Comparison of ENCODE assay signal across 10 mouse cellular contexts in genomic region chr8:123482627-123483026, GRCm38 (mm10). TPM values are rescaled to one million over a fixed set of nuclear protein-coding genes. Genes with fewer than 3 reads are reported as not detected.
DNase-seq lines count a peak whose midpoint lies in the region; ATAC-seq and TF ChIP-seq lines count a peak whose summit lies in the region.
"Had no signal": no experiment of that assay in that cellular context is flagged by ENCODE, and none has a peak within 500 bp of the region (broad histone marks: within the 10 kb centered on the region; RNA-seq: fewer than 3 reads in every experiment).

No protein-coding gene starts in this region.

- no peaks in the 10 kb centered on the region for H3K9me3 ChIP-seq in heart, embryonic 11.5 days (replicated peaks; ENCODE audit: control insufficient read depth, low read length)
- no peaks in the 10 kb centered on the region for H3K9me3 ChIP-seq in midbrain, embryonic 15.5 days

- no peak overlapping the region for H3K4me3 ChIP-seq in heart, adult 2 months
- no peak overlapping the region for H3K4me3 ChIP-seq in heart, embryonic 11.5 days (ENCODE audit: low read depth, low read length)
- no peak overlapping the region for H3K4me3 ChIP-seq in thymus, adult 2 months (ENCODE audit: control insufficient read depth, insufficient read depth, low read length)
- H3K4me3 ChIP-seq in midbrain, embryonic 15.5 days = no peak overlapping the region
- H3K4me3 ChIP-seq: myocyte had no signal

- TF ChIP-seq EP300 in heart, adult 2 months (IDR thresholded peaks at IDR 0.05; ENCODE audit: insufficient read depth, low read depth, low read length) = no peak

- no peak overlapping the region for H3K4me2 ChIP-seq in heart, embryonic 11.5 days
- no peak overlapping the region for H3K4me2 ChIP-seq in midbrain, embryonic 15.5 days

- no peak for TF ChIP-seq POLR2A in heart, adult 2 months (IDR thresholded peaks at IDR 0.05; ENCODE audit: insufficient read depth, low read depth, low read length)
- no peak for TF ChIP-seq POLR2A in thymus, adult 2 months (IDR thresholded peaks at IDR 0.05; ENCODE audit: control insufficient read depth, extremely low read depth, insufficient read depth, low read length, poor library complexity)
- no peak for TF ChIP-seq POLR2A in brain, embryonic 14.5 days (IDR thresholded peaks at IDR 0.05; ENCODE audit: borderline replicate concordance, extremely low read depth, insufficient read depth, insufficient read length, poor library complexity, severe bottlenecking)

- H3K36me3 ChIP-seq in heart, adult 2 months (ENCODE audit: control insufficient read depth, insufficient read depth, low read length) = no peaks in the 10 kb centered on the region
- H3K36me3 ChIP-seq in heart, embryonic 11.5 days (ENCODE audit: control insufficient read depth, insufficient read depth, low read length) = peaks cover 31% of the 10 kb centered on the region
- peaks cover 25% of the 10 kb centered on the region for H3K36me3 ChIP-seq in thymus, adult 2 months (ENCODE audit: control insufficient read depth, insufficient read depth, low read length)
- H3K36me3 ChIP-seq in midbrain, embryonic 15.5 days (replicated peaks) = peaks cover 40% of the 10 kb centered on the region

- no peak overlapping the region for H3K9ac ChIP-seq in heart, adult 2 months (ENCODE audit: low read depth, low read length)
- H3K9ac ChIP-seq in heart, embryonic 11.5 days (ENCODE audit: low read depth, low read length) = no peak overlapping the region
- H3K9ac ChIP-seq in midbrain, embryonic 15.5 days = no peak overlapping the region

- 94% methylated on average over 7 of the region's 7 CpGs for WGBS in heart, adult 2 months
- WGBS in heart, embryonic 11.5 days (ENCODE audit: insufficient replicate concordance) = 88% methylated on average over 7 of the region's 7 CpGs
- 96% methylated on average over 7 of the region's 7 CpGs for WGBS in thymus, adult 2 months
- 88% methylated on average over 7 of the region's 7 CpGs for WGBS in midbrain, embryonic 15.5 days

- H3K79me2 ChIP-seq in heart, adult 2 months (replicated peaks; ENCODE audit: control insufficient read depth, insufficient read depth, low read length) = no peaks in the 10 kb centered on the region

- intact Hi-C loops in heart, adult 2 months (cut with DNase I) = loop anchor here (10.0 kb wide), 1 partner anchor 258 kb away; the partner anchor contains the start of gene Cdk10

- peaks cover 7% of the 10 kb centered on the region for H3K4me1 ChIP-seq in heart, adult 2 months (ENCODE audit: control insufficient read depth, insufficient read depth, low read length)
- peaks cover 9% of the 10 kb centered on the region for H3K4me1 ChIP-seq in heart, embryonic 11.5 days (ENCODE audit: control insufficient read depth, insufficient read depth, low read length)
- peaks cover 8% of the 10 kb centered on the region for H3K4me1 ChIP-seq in thymus, adult 2 months (replicated peaks; ENCODE audit: control insufficient read depth, insufficient read depth, low read length)
- H3K4me1 ChIP-seq in midbrain, embryonic 15.5 days = peaks cover 11% of the 10 kb centered on the region

- H3K27me3 ChIP-seq in heart, adult 2 months (ENCODE audit: control insufficient read depth, insufficient read depth, low read length) = no peaks in the 10 kb centered on the region
- H3K27me3 ChIP-seq in heart, embryonic 11.5 days (ENCODE audit: control insufficient read depth, insufficient read depth, low read length) = no peaks in the 10 kb centered on the region
- no peaks in the 10 kb centered on the region for H3K27me3 ChIP-seq in thymus, adult 2 months (ENCODE audit: control insufficient read depth, insufficient read depth, low read length)
- no peaks in the 10 kb centered on the region for H3K27me3 ChIP-seq in midbrain, embryonic 15.5 days (replicated peaks)

- no peak for ATAC-seq in heart, embryonic 11.5 days (replicated peaks; ENCODE audit: insufficient number of reproducible peaks, low FRiP score, low TSS enrichment)
- no peak for ATAC-seq in midbrain, embryonic 15.5 days (replicated peaks)

- peak; percentile 51 for TF ChIP-seq CTCF in heart, adult 2 months (IDR thresholded peaks at IDR 0.05)
- no peak for TF ChIP-seq CTCF in thymus, adult 2 months (IDR thresholded peaks at IDR 0.05; ENCODE audit: borderline replicate concordance, control insufficient read depth, extremely low read depth, insufficient read depth, low read length, poor library complexity)
- TF ChIP-seq CTCF in brain, embryonic 14.5 days (IDR thresholded peaks at IDR 0.05; ENCODE audit: borderline replicate concordance, extremely low read depth, insufficient read depth, insufficient read length) = peak; percentile 30; the same call in 1 of the 2 replicates

- no peak for DNase-seq in heart, adult 2 months
- peak; percentile 8 for DNase-seq in thymus, adult 2 months
- no peak for DNase-seq in thymus, postnatal 0 days (ENCODE audit: low spot score)
- peak; percentile 21 for DNase-seq in brain, embryonic 14.5 days (ENCODE audit: low read depth)
- no peak for DNase-seq in right cerebral cortex, postnatal 25 days
- DNase-seq: kidney, adult 11 months had no signal

- no peak overlapping the region for H3K27ac ChIP-seq in heart, adult 2 months
- no peak overlapping the region for H3K27ac ChIP-seq in heart, embryonic 11.5 days (ENCODE audit: low read depth, low read length)
- no peak overlapping the region for H3K27ac ChIP-seq in thymus, adult 2 months (ENCODE audit: control insufficient read depth, insufficient read depth, low read length)
- no peak overlapping the region for H3K27ac ChIP-seq in midbrain, embryonic 15.5 days
- H3K27ac ChIP-seq: macrophage had no signal

RNA-seq across cellular contexts. Expression of gene Afg3l1, which starts 4.9 kb away (rescaled TPM):
- total RNA-seq in heart, adult 2 months (2021) = 10 to 100 TPM; 60.1 to 65.1 TPM
- 22.6 and 39.2 TPM in 2 replicates for polyA plus RNA-seq in heart, adult 2 months (2012; rRNA removed)
- polyA plus RNA-seq in heart, embryonic 11.5 days (2014; fragmentation: Nextera tagmentation; extraction: Ambion mirVana) = 29.8 and 32.9 TPM in 2 replicates
- 29.9 and 33.4 TPM in 2 replicates for polyA plus RNA-seq in thymus, adult 2 months (2012; rRNA removed)
- polyA plus RNA-seq in thymus, postnatal 0 days (2015; fragmentation: Nextera tagmentation; extraction: Ambion mirVana) = 37.1 and 47.2 TPM in 2 replicates
- 31.8 and 35.3 TPM in 2 replicates for polyA plus RNA-seq in brain, embryonic 14.5 days (2012; rRNA removed)
- polyA plus RNA-seq in midbrain, embryonic 15.5 days (2015; fragmentation: Nextera tagmentation; extraction: Ambion mirVana) = 52.6 and 59.0 TPM in 2 replicates

RNA-seq across cellular contexts. Expression of gene Dbndd1, which starts 32.6 kb away (rescaled TPM):
- not detected for total RNA-seq in heart, adult 2 months (2021)
- polyA plus RNA-seq in heart, adult 2 months (2012; rRNA removed) = 0.27 TPM in 1 of 2 replicates, not detected in the other
- polyA plus RNA-seq in heart, embryonic 11.5 days (2014; fragmentation: Nextera tagmentation; extraction: Ambion mirVana) = 2.2 and 3.2 TPM in 2 replicates
- polyA plus RNA-seq in thymus, adult 2 months (2012; rRNA removed) = 1.3 and 2.1 TPM in 2 replicates
- polyA plus RNA-seq in thymus, postnatal 0 days (2015; fragmentation: Nextera tagmentation; extraction: Ambion mirVana) = 1.4 and 1.8 TPM in 2 replicates
- 85.3 and 88.4 TPM in 2 replicates for polyA plus RNA-seq in brain, embryonic 14.5 days (2012; rRNA removed)
- 106 and 107 TPM in 2 replicates for polyA plus RNA-seq in midbrain, embryonic 15.5 days (2015; fragmentation: Nextera tagmentation; extraction: Ambion mirVana)
- polyA plus RNA-seq: macrophage had no signal

RNA-seq across cellular contexts. Expression of gene Gas8, which starts 36.0 kb away (rescaled TPM):
- 1 to 10 TPM; 3.6 to 4.6 TPM for total RNA-seq in heart, adult 2 months (2021)
- 3.1 and 4.0 TPM in 2 replicates for polyA plus RNA-seq in heart, adult 2 months (2012; rRNA removed)
- 17.8 and 18.5 TPM in 2 replicates for polyA plus RNA-seq in heart, embryonic 11.5 days (2014; fragmentation: Nextera tagmentation; extraction: Ambion mirVana)
- 9.7 and 9.9 TPM in 2 replicates for polyA plus RNA-seq in thymus, adult 2 months (2012; rRNA removed)
- 13.4 and 13.8 TPM in 2 replicates for polyA plus RNA-seq in thymus, postnatal 0 days (2015; fragmentation: Nextera tagmentation; extraction: Ambion mirVana)
- polyA plus RNA-seq in brain, embryonic 14.5 days (2012; rRNA removed) = 32.5 and 45.1 TPM in 2 replicates
- polyA plus RNA-seq in midbrain, embryonic 15.5 days (2015; fragmentation: Nextera tagmentation; extraction: Ambion mirVana) = 44.4 and 45.6 TPM in 2 replicates

RNA-seq across cellular contexts. Expression of gene Def8, which starts 59.3 kb away (rescaled TPM):
- total RNA-seq in heart, adult 2 months (2021) = 10 to 100 TPM; 56.4 to 63.4 TPM
- polyA plus RNA-seq in heart, adult 2 months (2012; rRNA removed) = 48.1 and 54.7 TPM in 2 replicates
- 32.2 and 36.1 TPM in 2 replicates for polyA plus RNA-seq in heart, embryonic 11.5 days (2014; fragmentation: Nextera tagmentation; extraction: Ambion mirVana)
- 31.1 and 32.6 TPM in 2 replicates for polyA plus RNA-seq in thymus, adult 2 months (2012; rRNA removed)
- polyA plus RNA-seq in thymus, postnatal 0 days (2015; fragmentation: Nextera tagmentation; extraction: Ambion mirVana) = 21.3 and 24.0 TPM in 2 replicates
- polyA plus RNA-seq in brain, embryonic 14.5 days (2012; rRNA removed) = 53.2 and 55.5 TPM in 2 replicates
- 48.4 and 49.8 TPM in 2 replicates for polyA plus RNA-seq in midbrain, embryonic 15.5 days (2015; fragmentation: Nextera tagmentation; extraction: Ambion mirVana)

Comparison
In these comparisons a context has a peak if more than half of its experiments do, and no peak if none do; other contexts are left out.
1. DNase-seq: peak in thymus, adult 2 months (single experiment) and brain, embryonic 14.5 days (single experiment); none in heart, adult 2 months (0 of 2), thymus, postnatal 0 days (single experiment) and right cerebral cortex, postnatal 25 days (single experiment).
2. RNA of gene Dbndd1, which starts 32.6 kb away (polyA plus RNA-seq): 106 to 107 TPM in midbrain, embryonic 15.5 days and 85.3 to 88.4 TPM in brain, embryonic 14.5 days; 2.2 to 3.2 TPM in heart, embryonic 11.5 days, 1.3 to 2.1 TPM in thymus, adult 2 months, 1.4 to 1.8 TPM in thymus, postnatal 0 days and 0.27 TPM in heart, adult 2 months; every median in the first group is over 10 times any median in the second.